Mouse (Mus musculus) C2C12 (cell line): Measurements from ENCODE around the gene Zbtb22.
"Not testable (repeated sequence)": the region's sequence is repeated elsewhere in the genome, so short reads cannot be mapped to it uniquely, and the experiment has no call there.

Experiments used
- CTCF ChIP-seq: IDR thresholded peaks from one replicate; pipeline ENCODE4 v1.5.1; 2011; ENCODE audit not compliant: control insufficient read depth, insufficient read depth, insufficient read length
- FOSL1 ChIP-seq: IDR thresholded peaks from one replicate; pipeline ENCODE4 v1.8.0; 2011; ENCODE audit warnings: mild to moderate bottlenecking, low read length; ENCODE audit not compliant: poor library complexity, insufficient read depth, severe bottlenecking
- MYOD1 ChIP-seq: IDR thresholded peaks from one replicate; pipeline ENCODE4 v1.6.1; 2011; ENCODE audit warnings: low read depth; ENCODE audit not compliant: control insufficient read depth, insufficient read length
- USF1 ChIP-seq: IDR thresholded peaks from one replicate; pipeline ENCODE4 v1.6.1; 2011; ENCODE audit warnings: low read depth, mild to moderate bottlenecking, control low read depth, moderate library complexity

- TF ChIP-seq CTCF, MYOD1, FOSL1, USF1: not testable (repeated sequence)
Observed at GRCm38 (mm10) chr17:33889941-33890532, 25.7 kb upstream of the Zbtb22 start.
